Mouse (Mus musculus) CH12.LX (cell line): Measurements from ENCODE around the gene Tmem38b.

Experiments
- CHD2 ChIP-seq: IDR thresholded peaks from 2 replicates; pipeline ENCODE4 v1.6.1; 2011; ENCODE audit warnings: low read length, improper control_type of control experiment
- CTCF ChIP-seq, 2 experiments: IDR thresholded peaks in 1 of 2; conservative IDR thresholded peaks in 1 of 2; 2 replicates each; pipeline ENCODE4 v1.5.1; 2011 to 2012; ENCODE audit warnings: low read depth in 2 of 2, low read length in 2 of 2, improper control_type of control experiment in 1 of 2, inconsistent platforms in 1 of 2, mild to moderate bottlenecking in 1 of 2, moderate library complexity in 1 of 2
- MXI1 ChIP-seq: IDR thresholded peaks from 2 replicates; pipeline ENCODE4 v1.6.1; 2011; ENCODE audit warnings: mild to moderate bottlenecking, low read depth, low read length, improper control_type of control experiment
- POLR2A ChIP-seq: IDR thresholded peaks from 2 replicates; pipeline ENCODE4 v1.6.1; 2011; ENCODE audit warnings: low read depth, mild to moderate bottlenecking, improper control_type of control experiment, low read length
- TCF12 ChIP-seq: IDR thresholded peaks from 2 replicates; pipeline ENCODE4 v1.6.1; 2014; ENCODE audit warnings: low read depth, mild to moderate bottlenecking, inconsistent platforms, low read length, improper control_type of control experiment

DNA sequence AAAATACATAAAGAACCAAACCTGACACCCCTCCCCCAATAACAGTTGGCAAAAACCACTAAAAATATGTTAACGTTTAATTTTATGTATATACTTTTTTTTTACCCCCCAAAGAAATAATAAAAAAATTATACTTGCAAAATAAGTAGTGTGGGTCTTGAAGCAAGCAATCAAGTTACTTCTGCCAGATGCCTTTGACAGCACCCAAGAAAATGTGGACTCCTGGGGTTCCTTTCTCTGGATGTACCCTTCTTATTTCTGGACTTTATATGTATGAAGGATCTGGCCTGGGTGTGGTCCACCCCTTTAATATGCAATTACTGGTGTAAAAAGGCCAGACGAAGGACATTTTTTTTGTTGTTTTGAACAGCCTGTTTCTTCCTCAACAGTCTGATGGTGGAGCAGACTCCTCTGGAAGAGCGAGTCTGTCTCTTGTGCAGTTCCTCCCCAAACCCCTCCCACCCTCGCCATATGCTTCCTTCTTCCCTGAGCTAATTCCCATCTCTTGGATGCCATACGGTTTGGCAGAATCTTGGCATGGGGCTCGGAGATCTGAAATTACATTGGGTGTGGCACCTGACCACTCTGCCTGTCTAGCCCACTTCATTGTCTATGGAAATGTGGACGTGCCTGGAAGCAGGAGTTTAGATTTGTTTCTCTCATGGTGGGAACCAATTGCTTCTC, 70.4 kb downstream of the Tmem38b start:
- TF ChIP-seq CTCF (conservative IDR thresholded peaks at IDR 0.05 in 1 of 2, IDR thresholded peaks at IDR 0.05 in 1 of 2; ENCODE audit: low read depth in 2 of 2, low read length in 2 of 2) (no peak), POLR2A (no peak), CHD2 (no peak), TCF12 (no peak), MXI1 (no peak)
